Mouse (Mus musculus): Measurements from ENCODE around the gene Tlcd2. TPM values are rescaled to one million over a fixed set of nuclear protein-coding genes. Genes with fewer than 3 reads are reported as not detected.

The Tlcd2 gene
- polyA plus RNA-seq, 1 experiment from 2014 or later = 8.5 TPM

- peak overlapping the region; percentile 63 for H3K4me3 ChIP-seq
- peak; percentile 34 for DNase-seq (ENCODE audit: extremely low spot score, low spot score)
- WGBS = 4% methylated on average over 16 of the region's 16 CpGs
- peaks cover 40% of the 10 kb centered on the region for H3K4me1 ChIP-seq
- H3K27ac ChIP-seq = peak overlapping the region; percentile 74
- H3K36me3 ChIP-seq (replicated peaks) = peaks cover 19% of the 10 kb centered on the region
- H3K27me3 ChIP-seq (ENCODE audit: poor library complexity, severe bottlenecking) = no peaks in the 10 kb centered on the region
- 0 out of 2 replicates have a peak, but pooled peaks cover 4% of the 10 kb centered on the region for H3K9me3 ChIP-seq
Observed at GRCm38 (mm10) chr11:75462253-75462783, 803 bp downstream of the Tlcd2 start.

DNA sequence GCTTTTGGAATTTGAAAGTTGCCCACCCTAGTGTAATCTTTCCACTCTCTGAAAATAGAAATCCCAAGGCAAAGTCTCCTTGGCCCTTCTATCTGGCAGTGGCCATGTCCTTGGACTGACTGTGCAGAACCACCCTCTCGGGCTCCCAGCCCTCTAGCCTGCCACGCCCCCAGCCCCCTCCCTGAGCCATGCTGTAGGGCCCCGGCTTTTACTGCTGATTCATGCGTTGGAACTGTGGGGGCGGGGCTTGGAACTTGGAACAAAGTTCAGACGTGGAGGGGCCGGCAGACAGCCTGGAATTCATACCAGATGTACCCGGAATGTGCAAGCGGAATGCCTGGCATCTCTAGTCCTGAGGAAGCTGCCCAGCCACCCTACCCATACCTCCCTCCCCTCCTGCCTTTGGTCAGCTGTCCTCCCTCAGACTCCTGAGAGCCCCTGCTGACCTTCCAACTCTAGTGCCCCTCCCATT is 1.4 kb downstream of the Tlcd2 start:
- no peaks in the 10 kb centered on the region for H3K27me3 ChIP-seq (ENCODE audit: poor library complexity, severe bottlenecking)
- peak overlapping the region; percentile 74 for H3K27ac ChIP-seq
- H3K9me3 ChIP-seq = 0 out of 2 replicates have a peak, but pooled peaks cover 4% of the 10 kb centered on the region
- H3K36me3 ChIP-seq (replicated peaks) = peaks cover 19% of the 10 kb centered on the region
- DNase-seq (ENCODE audit: extremely low spot score, low spot score) = peak; percentile 79
- WGBS = 8% methylated on average over 9 of the region's 9 CpGs
- H3K4me3 ChIP-seq = peak overlapping the region; percentile 63
- H3K4me1 ChIP-seq = peaks cover 46% of the 10 kb centered on the region

DNA sequence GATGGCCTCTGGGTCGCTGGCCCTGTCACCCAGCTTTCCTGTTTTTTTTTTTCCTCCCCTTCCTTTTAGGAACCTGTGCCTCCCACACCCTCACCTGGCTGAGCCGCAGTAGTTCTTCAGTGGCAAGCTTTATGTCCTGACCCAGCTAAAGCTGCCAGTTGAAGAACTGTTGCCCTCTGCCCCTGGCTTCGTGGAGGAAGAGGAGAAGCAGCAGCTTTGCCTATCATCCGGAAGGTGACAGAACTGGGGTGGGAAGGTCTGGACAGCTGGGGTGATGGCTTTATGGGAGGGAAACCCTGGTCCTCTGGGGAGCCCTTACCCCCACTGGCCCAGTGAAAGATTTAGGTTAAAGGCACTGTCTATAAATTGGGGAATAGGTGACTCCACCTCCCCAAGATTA is 2.1 kb downstream of the Tlcd2 start:
- Histone ChIP-seq H3K4me3 (peak overlapping the region; percentile 63; the same call in 1 of the 2 replicates), H3K27ac (peak overlapping the region; percentile 74), H3K27me3 (ENCODE audit: poor library complexity, severe bottlenecking) (peaks cover 5% of the 10 kb centered on the region; the same call in 1 of the 2 replicates), H3K36me3 (replicated peaks) (peaks cover 19% of the 10 kb centered on the region), H3K4me1 (peaks cover 53% of the 10 kb centered on the region), H3K9me3 (0 out of 2 replicates have a peak, but pooled peaks cover 4% of the 10 kb centered on the region)
- DNase-seq (ENCODE audit: extremely low spot score, low spot score) = no peak
- WGBS = 69% methylated on average over 4 of the region's 4 CpGs

- 0 out of 2 replicates have a peak, but pooled peaks cover 4% of the 10 kb centered on the region for H3K9me3 ChIP-seq
- no peak for DNase-seq (ENCODE audit: extremely low spot score, low spot score)
- peaks cover 47% of the 10 kb centered on the region for H3K4me1 ChIP-seq
- peaks cover 12% of the 10 kb centered on the region; the same call in 1 of the 2 replicates for H3K27me3 ChIP-seq (ENCODE audit: poor library complexity, severe bottlenecking)
- peaks cover 19% of the 10 kb centered on the region for H3K36me3 ChIP-seq (replicated peaks)
- H3K27ac ChIP-seq = no peak overlapping the region
- 91% methylated on average over 6 of the region's 6 CpGs for WGBS
- no peak overlapping the region for H3K4me3 ChIP-seq
Observed at GRCm38 (mm10) chr11:75464417-75464816, 2.9 kb downstream of the Tlcd2 start.

DNA sequence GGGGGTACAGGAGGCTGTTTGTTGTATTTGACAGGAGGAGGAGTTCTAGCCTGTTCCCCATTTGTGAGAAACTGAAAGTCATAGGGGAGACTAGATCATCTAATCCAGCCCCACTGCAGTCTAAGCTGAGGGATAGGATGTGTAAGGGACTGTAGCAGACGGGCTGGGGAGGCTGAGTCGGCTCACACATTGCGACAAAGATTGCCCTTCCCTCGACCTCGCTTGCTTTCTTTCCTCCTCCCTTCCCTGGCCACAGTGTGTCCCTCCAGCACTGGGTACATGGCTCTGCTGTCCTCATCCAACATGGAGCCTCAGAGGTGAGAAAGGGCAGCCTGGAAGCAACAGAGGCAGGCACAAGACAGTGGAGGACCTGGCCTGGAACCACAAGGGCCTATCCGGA is 3.5 kb downstream of the Tlcd2 start:
- Histone ChIP-seq H3K4me1 (peaks cover 41% of the 10 kb centered on the region), H3K27ac (no peak overlapping the region), H3K4me3 (no peak overlapping the region), H3K9me3 (0 out of 2 replicates have a peak, but pooled peaks cover 4% of the 10 kb centered on the region), H3K36me3 (replicated peaks) (peaks cover 19% of the 10 kb centered on the region), H3K27me3 (ENCODE audit: poor library complexity, severe bottlenecking) (peaks cover 14% of the 10 kb centered on the region; the same call in 1 of the 2 replicates)
- DNase-seq (ENCODE audit: extremely low spot score, low spot score) = no peak
- 90% methylated on average over 6 of the region's 6 CpGs for WGBS

GRCm38 (mm10) chr11:75466731-75467505 is 5.4 kb downstream of the Tlcd2 start:
- Histone ChIP-seq H3K4me1 (peaks cover 34% of the 10 kb centered on the region), H3K36me3 (replicated peaks) (peaks cover 19% of the 10 kb centered on the region), H3K27me3 (ENCODE audit: poor library complexity, severe bottlenecking) (peaks cover 14% of the 10 kb centered on the region; the same call in 1 of the 2 replicates), H3K9me3 (0 out of 2 replicates have a peak, but pooled peaks cover 4% of the 10 kb centered on the region), H3K4me3 (no peak overlapping the region), H3K27ac (no peak overlapping the region)
- DNase-seq (ENCODE audit: extremely low spot score, low spot score) = no peak
- 97% methylated on average over 4 of the region's 4 CpGs for WGBS

DNA sequence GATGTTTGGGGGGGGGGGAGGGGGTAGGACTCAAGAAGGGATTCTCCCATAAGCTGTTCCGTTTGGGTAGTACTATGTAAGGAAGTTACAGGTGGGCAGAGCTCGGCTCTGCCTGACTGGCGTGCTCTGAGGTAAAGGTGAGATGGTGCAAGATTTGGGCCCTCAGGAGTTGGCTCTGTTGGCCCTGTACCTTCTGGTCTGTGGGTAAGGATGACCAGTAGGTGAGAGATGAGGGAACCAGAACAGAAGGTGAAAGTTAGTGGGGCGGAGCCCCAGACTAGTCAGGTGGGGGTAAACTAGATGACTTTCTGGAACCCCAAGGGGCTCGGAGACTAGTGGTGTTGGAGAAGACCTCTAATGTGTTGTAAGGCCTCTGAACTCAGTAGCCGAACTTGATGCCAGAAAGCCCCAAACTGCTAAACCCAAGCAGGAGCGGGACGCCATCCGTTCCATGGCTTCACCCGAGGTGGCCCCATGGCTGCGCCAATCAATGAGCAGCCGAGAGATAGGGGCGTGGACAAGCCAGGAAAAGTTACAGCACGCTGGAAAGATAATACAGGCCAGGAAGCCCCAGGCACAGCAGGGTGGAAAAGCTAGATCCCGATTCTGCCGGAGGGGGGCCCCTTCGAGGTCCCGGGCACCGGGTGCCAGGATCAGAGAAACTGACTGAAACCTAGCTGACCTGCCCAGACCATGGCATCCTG is 6.1 kb downstream of the Tlcd2 start:
- 0 out of 2 replicates have a peak, but pooled peaks cover 4% of the 10 kb centered on the region for H3K9me3 ChIP-seq
- peaks cover 19% of the 10 kb centered on the region for H3K36me3 ChIP-seq (replicated peaks)
- WGBS = 19% methylated on average over 19 of the region's 19 CpGs
- H3K4me3 ChIP-seq = peak overlapping the region; percentile 52
- H3K27ac ChIP-seq = peak overlapping the region; percentile 74
- peaks cover 14% of the 10 kb centered on the region; the same call in 1 of the 2 replicates for H3K27me3 ChIP-seq (ENCODE audit: poor library complexity, severe bottlenecking)
- peaks cover 26% of the 10 kb centered on the region for H3K4me1 ChIP-seq
- DNase-seq (ENCODE audit: extremely low spot score, low spot score) = peak; percentile 54

DNA sequence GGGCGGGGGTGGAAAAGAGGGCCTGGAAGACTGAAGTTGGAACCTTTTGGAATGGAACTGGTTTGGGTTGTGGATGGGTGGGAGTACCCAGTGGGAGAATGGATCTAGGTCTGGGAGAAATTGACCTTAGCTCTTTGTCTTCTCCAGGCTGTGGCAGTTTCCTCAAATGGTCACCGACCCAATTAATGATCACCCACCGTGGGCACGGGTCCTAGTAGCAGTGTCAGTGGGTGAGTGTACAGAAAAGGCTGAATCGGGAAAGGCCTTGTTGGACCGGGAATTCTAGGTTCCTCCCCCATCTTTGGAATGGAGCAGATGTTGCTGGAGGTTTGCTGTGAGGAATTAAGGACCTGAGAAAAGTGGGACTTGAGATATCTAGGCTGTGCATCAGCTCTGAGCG is 6.9 kb downstream of the Tlcd2 start:
- H3K4me1 ChIP-seq = peaks cover 19% of the 10 kb centered on the region
- 0 out of 2 replicates have a peak, but pooled peaks cover 4% of the 10 kb centered on the region for H3K9me3 ChIP-seq
- H3K27ac ChIP-seq = peak overlapping the region; percentile 74
- peaks cover 19% of the 10 kb centered on the region for H3K36me3 ChIP-seq (replicated peaks)
- peaks cover 14% of the 10 kb centered on the region; the same call in 1 of the 2 replicates for H3K27me3 ChIP-seq (ENCODE audit: poor library complexity, severe bottlenecking)
- DNase-seq (ENCODE audit: extremely low spot score, low spot score) = no peak
- 65% methylated on average over 7 of the region's 7 CpGs for WGBS
- peak overlapping the region; percentile 52 for H3K4me3 ChIP-seq

- no peak overlapping the region for H3K4me3 ChIP-seq
- WGBS = 93% methylated on average over 4 of the region's 4 CpGs
Observed at GRCm38 (mm10) chr11:75469261-75469660, 7.7 kb downstream of the Tlcd2 start.

DNA sequence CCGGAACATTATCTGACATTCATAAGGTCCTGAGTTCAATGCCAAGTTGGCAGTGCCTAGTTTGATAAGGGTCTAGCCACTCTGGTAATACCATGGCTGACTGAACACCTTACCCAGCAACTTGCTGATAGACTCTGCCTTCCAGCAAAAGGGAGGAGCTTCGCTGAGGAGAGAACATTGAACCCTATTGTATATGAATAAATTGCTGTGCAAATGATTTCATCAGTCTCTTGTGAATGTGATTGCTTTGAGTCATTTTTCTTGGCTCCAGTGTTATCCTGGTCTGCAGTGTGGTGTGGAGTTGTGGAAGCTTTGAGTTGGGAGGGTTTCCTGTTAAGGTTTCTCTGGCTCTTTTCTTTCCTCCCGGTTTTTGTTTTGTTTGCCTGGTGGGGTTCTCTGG is 9.2 kb downstream of the Tlcd2 start:
- H3K27ac ChIP-seq = no peak overlapping the region
- peaks cover 7% of the 10 kb centered on the region for H3K36me3 ChIP-seq (replicated peaks)
- 0 out of 2 replicates have a peak, but pooled peaks cover 4% of the 10 kb centered on the region for H3K9me3 ChIP-seq
- no peak for DNase-seq (ENCODE audit: extremely low spot score, low spot score)
- H3K27me3 ChIP-seq (ENCODE audit: poor library complexity, severe bottlenecking) = peaks cover 14% of the 10 kb centered on the region; the same call in 1 of the 2 replicates
- H3K4me1 ChIP-seq = peaks cover 14% of the 10 kb centered on the region
- WGBS = 90% methylated on average over 3 of the region's 3 CpGs
- no peak overlapping the region for H3K4me3 ChIP-seq

More at GRCm38 (mm10) chr11:75469261-75469660, 7.7 kb downstream of the Tlcd2 start:
- peaks cover 14% of the 10 kb centered on the region; the same call in 1 of the 2 replicates for H3K27me3 ChIP-seq (ENCODE audit: poor library complexity, severe bottlenecking)
- H3K4me1 ChIP-seq = peaks cover 14% of the 10 kb centered on the region
- H3K9me3 ChIP-seq = 0 out of 2 replicates have a peak, but pooled peaks cover 4% of the 10 kb centered on the region
- no peak overlapping the region for H3K27ac ChIP-seq
- peaks cover 19% of the 10 kb centered on the region for H3K36me3 ChIP-seq (replicated peaks)
- no peak for DNase-seq (ENCODE audit: extremely low spot score, low spot score)

- no peaks in the 10 kb centered on the region for H3K9me3 ChIP-seq
- peaks cover 10% of the 10 kb centered on the region for H3K4me1 ChIP-seq
- DNase-seq (ENCODE audit: extremely low spot score, low spot score) = no peak
- no peaks in the 10 kb centered on the region for H3K36me3 ChIP-seq (replicated peaks)
- 90% methylated on average over 11 of the region's 11 CpGs for WGBS
- no peak overlapping the region for H3K4me3 ChIP-seq
- peaks cover 14% of the 10 kb centered on the region; the same call in 1 of the 2 replicates for H3K27me3 ChIP-seq (ENCODE audit: poor library complexity, severe bottlenecking)
- no peak overlapping the region for H3K27ac ChIP-seq
Observed at GRCm38 (mm10) chr11:75472469-75473081, 11.1 kb downstream of the Tlcd2 start.

DNA sequence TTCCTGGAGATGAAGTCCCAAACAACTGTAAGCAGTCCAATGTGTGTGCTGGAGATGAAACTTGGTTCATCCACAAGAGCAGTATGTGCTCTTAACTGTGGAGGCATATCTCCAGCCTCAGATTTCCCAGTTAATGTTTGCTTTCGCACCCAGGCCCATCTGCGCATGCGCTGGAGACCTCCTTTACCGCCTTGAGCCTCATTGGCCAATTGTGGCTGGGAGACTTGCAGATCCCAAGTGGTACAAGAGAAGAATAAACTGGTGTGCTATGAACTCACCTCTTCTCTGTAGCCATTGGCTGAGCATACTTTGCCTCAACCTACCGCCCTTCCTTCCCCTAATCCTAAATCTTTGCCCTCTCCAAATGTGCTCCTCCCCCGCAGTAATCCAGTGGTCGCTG is 11.9 kb downstream of the Tlcd2 start:
- H3K27ac ChIP-seq = no peak overlapping the region
- no peaks in the 10 kb centered on the region for H3K9me3 ChIP-seq
- peaks cover 11% of the 10 kb centered on the region; the same call in 1 of the 2 replicates for H3K27me3 ChIP-seq (ENCODE audit: poor library complexity, severe bottlenecking)
- DNase-seq (ENCODE audit: extremely low spot score, low spot score) = no peak
- no peak overlapping the region for H3K4me3 ChIP-seq
- H3K36me3 ChIP-seq (replicated peaks) = no peaks in the 10 kb centered on the region
- 68% methylated on average over 7 of the region's 7 CpGs for WGBS
- peaks cover 2% of the 10 kb centered on the region for H3K4me1 ChIP-seq
